Mouse (Mus musculus): Measurements from ENCODE around the gene Kif2a. TPM values are rescaled to one million over a fixed set of nuclear protein-coding genes. Genes with fewer than 3 reads are reported as not detected.

Gene Kif2a
- total RNA-seq, 1 experiment: 21.9 TPM

- DNase-seq (ENCODE audit: low read depth, low spot score): no peak
- Histone ChIP-seq H3K9ac (ENCODE audit: insufficient read depth, low read depth, low read length, poor library complexity, severe bottlenecking) (no peak overlapping the region), H3K4me3 (ENCODE audit: insufficient read depth in 1 of 2, low read depth in 1 of 2, low read length in 2 of 2, poor library complexity in 1 of 2, severe bottlenecking in 1 of 2) (no peak overlapping the region), H3K9me3 (ENCODE audit: control insufficient read depth, insufficient read depth, low read depth, low read length) (no peaks in the 10 kb centered on the region), H3K36me3 (ENCODE audit: control insufficient read depth, insufficient read depth, low read length, poor library complexity, severe bottlenecking) (peaks cover 19% of the 10 kb centered on the region), H3K4me1 (ENCODE audit: control insufficient read depth in 2 of 2, insufficient read depth in 2 of 2, low read length in 2 of 2, poor library complexity in 1 of 2) (no peaks in the 10 kb centered on the region), H3K27ac (ENCODE audit: insufficient read depth, low read depth, low read length, poor library complexity, severe bottlenecking) (no peak overlapping the region)
- no peak for TF ChIP-seq MAFK (IDR thresholded peaks at IDR 0.05; ENCODE audit: insufficient read depth, low read depth, low read length)
- no peak for TF ChIP-seq ZNF384 (IDR thresholded peaks at IDR 0.05; ENCODE audit: low read depth, low read length)
- no peak for TF ChIP-seq ZC3H11A (IDR thresholded peaks at IDR 0.05; ENCODE audit: borderline replicate concordance, low read depth, low read length)
- no peak for TF ChIP-seq HCFC1 (IDR thresholded peaks at IDR 0.05; ENCODE audit: borderline replicate concordance, insufficient read depth, low read length)
- no peak for TF ChIP-seq CHD2 (IDR thresholded peaks at IDR 0.05; ENCODE audit: low read depth, low read length)
- in situ Hi-C loops (cut with MboI; ENCODE audit: low sequenced_read_pairs in 2 of 2, unreplicated experiment in 2 of 2): no loop called here
These were observed 111.8 kb downstream of the Kif2a start for GRCm38 (mm10) chr13:106910096-106910495.

Other genes with a start within 250 kb of the Kif2a start
- gene Ipo11, start 85.2 kb downstream of the Kif2a start, total RNA-seq (2012; rRNA removed): 51.0 and 68.6 TPM in 2 replicates
- gene Dimt1, start 75.0 kb downstream of the Kif2a start, total RNA-seq (2012; rRNA removed): 45.9 and 58.1 TPM in 2 replicates